Mouse (Mus musculus) ES-Bruce4 (cell line): Measurements from ENCODE around the gene Acad10. TPM values are rescaled to one million over a fixed set of nuclear protein-coding genes. Genes with fewer than 3 reads are reported as not detected.
A peak's percentile ranks its signal among the peaks of the same experiment; 100 is the strongest.

ENCODE experiments used
- H3K27ac ChIP-seq: 2 replicates; pipeline ENCODE4 v1.5.1; 2012; ENCODE audit warnings: low read length, inconsistent platforms; ENCODE audit not compliant: insufficient read depth
- H3K27me3 ChIP-seq: 2 replicates; pipeline ENCODE4 v1.6.1; 2012; ENCODE audit warnings: mild to moderate bottlenecking, low read length, inconsistent platforms; ENCODE audit not compliant: control insufficient read depth, poor library complexity, insufficient read depth, severe bottlenecking
- H3K36me3 ChIP-seq: 2 replicates; pipeline ENCODE4 v1.6.1; 2012; ENCODE audit warnings: inconsistent platforms, mild to moderate bottlenecking, low read length, moderate library complexity; ENCODE audit not compliant: control insufficient read depth, poor library complexity, insufficient read depth, severe bottlenecking
- H3K4me1 ChIP-seq: one replicate; pipeline ENCODE4 v1.8.1; 2011; ENCODE audit warnings: low read length; ENCODE audit not compliant: control insufficient read depth, insufficient read depth
- H3K4me3 ChIP-seq: 2 replicates; pipeline ENCODE4 v1.5.1; 2011; ENCODE audit warnings: low read depth, mild to moderate bottlenecking, low read length
- H3K9ac ChIP-seq: 2 replicates; pipeline ENCODE4 v1.6.1; 2012; ENCODE audit warnings: low read depth, mild to moderate bottlenecking, inconsistent platforms; ENCODE audit not compliant: poor library complexity, severe bottlenecking
- H3K9me3 ChIP-seq: replicated peaks from 2 replicates; pipeline ENCODE4 v1.6.1; 2012; ENCODE audit warnings: mild to moderate bottlenecking, low read length, inconsistent platforms; ENCODE audit not compliant: control insufficient read depth, poor library complexity, insufficient read depth, severe bottlenecking
- CTCF ChIP-seq: IDR thresholded peaks from one replicate; pipeline ENCODE4 v1.8.1; 2011; ENCODE audit warnings: low read depth, low read length
- EP300 ChIP-seq: IDR thresholded peaks from 2 replicates; pipeline ENCODE4 v1.6.1; 2011; ENCODE audit warnings: low read depth, low read length; ENCODE audit not compliant: insufficient read depth
- POLR2A ChIP-seq: IDR thresholded peaks from one replicate; pipeline ENCODE4 v1.8.1; 2011; ENCODE audit warnings: low read length; ENCODE audit not compliant: insufficient read depth
- polyA plus RNA-seq: library from polyadenylated mRNA; stranded (reverse); fragments of >200 nt; gene quantifications from 2 replicates; pipeline ENCODE4 v1.2.4, GENCODE M21; 2011; ENCODE audit warnings: low read depth; ENCODE audit not compliant: missing spikeins, insufficient read depth, insufficient read length

The Acad10 gene
- polyA plus RNA-seq, 1 experiment, result 5.8 TPM

GRCm38 (mm10) chr5:121596226-121596625 lies 64.1 kb downstream of the Acad10 start:
- Histone ChIP-seq H3K36me3 (no peaks in the 10 kb centered on the region), H3K4me3 (no peak overlapping the region), H3K4me1 (peaks cover 4% of the 10 kb centered on the region), H3K9ac (no peak overlapping the region), H3K9me3 (no peaks in the 10 kb centered on the region), H3K27ac (no peak overlapping the region), H3K27me3 (no peaks in the 10 kb centered on the region)
- TF ChIP-seq EP300 (no peak), CTCF (no peak), POLR2A (no peak)

GRCm38 (mm10) chr5:121595758-121596157 lies 64.6 kb downstream of the Acad10 start:
- Histone ChIP-seq H3K4me3 (no peak overlapping the region), H3K4me1 (peaks cover 4% of the 10 kb centered on the region), H3K9ac (no peak overlapping the region), H3K27ac (no peak overlapping the region), H3K27me3 (no peaks in the 10 kb centered on the region), H3K36me3 (no peaks in the 10 kb centered on the region), H3K9me3 (no peaks in the 10 kb centered on the region)
- TF ChIP-seq POLR2A (no peak), CTCF (no peak)

GRCm38 (mm10) chr5:121594714-121595313 lies 65.5 kb downstream of the Acad10 start:
- Histone ChIP-seq H3K4me1 (peaks cover 4% of the 10 kb centered on the region), H3K4me3 (no peak overlapping the region), H3K9ac (no peak overlapping the region), H3K36me3 (no peaks in the 10 kb centered on the region), H3K9me3 (no peaks in the 10 kb centered on the region), H3K27me3 (no peaks in the 10 kb centered on the region), H3K27ac (no peak overlapping the region)
- TF ChIP-seq EP300 (no peak), POLR2A (no peak), CTCF (no peak)

GRCm38 (mm10) chr5:121593451-121594401 lies 66.6 kb downstream of the Acad10 start, which contains the start of gene Aldh2:
TSS of gene Aldh2 (minus strand) at chr5:121593824.
- peak; percentile 83 for TF ChIP-seq POLR2A
- no peak for TF ChIP-seq CTCF
- H3K27me3 ChIP-seq, result no peaks in the 10 kb centered on the region
- H3K4me1 ChIP-seq, result peaks cover 2% of the 10 kb centered on the region

GRCm38 (mm10) chr5:121592816-121593407 lies 67.4 kb downstream of the Acad10 start:
- H3K27ac ChIP-seq, result no peak overlapping the region
- no peaks in the 10 kb centered on the region for H3K27me3 ChIP-seq
- TF ChIP-seq EP300, result no peak
- TF ChIP-seq CTCF, result no peak
- TF ChIP-seq POLR2A, result no peak
- H3K36me3 ChIP-seq, result no peaks in the 10 kb centered on the region
- peaks cover 1% of the 10 kb centered on the region for H3K4me1 ChIP-seq
- peak overlapping the region; percentile 53 for H3K9ac ChIP-seq
- H3K9me3 ChIP-seq, result no peaks in the 10 kb centered on the region
- peak overlapping the region; percentile 86 for H3K4me3 ChIP-seq

More at GRCm38 (mm10) chr5:121593451-121594401, 66.6 kb downstream of the Acad10 start, which contains the start of gene Aldh2:
- no peaks in the 10 kb centered on the region for H3K36me3 ChIP-seq
- H3K9me3 ChIP-seq, result no peaks in the 10 kb centered on the region
- H3K9ac ChIP-seq, result peak within 1 kb of the TSS; percentile 53
- H3K4me3 ChIP-seq, result peak within 1 kb of the TSS; percentile 86
- peak within 1 kb of the TSS; percentile 45; the same call in 1 of the 2 replicates for H3K27ac ChIP-seq
